Mouse (Mus musculus) sigmoid colon, adult 10 weeks (tissue): ENCODE data around the gene Vmn1r26. TPM values are rescaled to one million over a fixed set of nuclear protein-coding genes. Genes with fewer than 3 reads are reported as not detected.

Source experiments
- polyA plus RNA-seq: library from polyadenylated mRNA; stranded (reverse); fragments of 350-450 nt; fragmentation: Illumina TruSeq; extraction: RNeasy Lipid Tissue Mini Kit (QIAGEN cat#74804); gene quantifications from one replicate; pipeline ENCODE4 v1.2.3, GENCODE M21; 2014; ENCODE audit warnings: low read depth, low replicate concordance

Vmn1r26 gene
- polyA plus RNA-seq: not detected

GRCm38 (mm10) chr6:58015059-58015458, at the start of gene Vmn1r26:
TSS of gene Vmn1r26 (minus strand) at chr6:58015159.

GRCm38 (mm10) chr6:57980710-57981109, 34.2 kb downstream of the Vmn1r26 start, which contains the start of gene Vmn1r25:
TSS of gene Vmn1r25 (minus strand) at chr6:57980810.

GRCm38 (mm10) chr6:57961403-57961802, 53.6 kb downstream of the Vmn1r26 start, which contains the start of gene Vmn1r24:
TSS of gene Vmn1r24 (minus strand) at chr6:57961503.

Other genes starting within 250 kb of the Vmn1r26 start
- gene Vopp1, start 190.0 kb downstream of the Vmn1r26 start, polyA plus RNA-seq: 35.9 TPM
- not detected for gene Vmn1r21, start 164.8 kb downstream of the Vmn1r26 start, polyA plus RNA-seq
- not detected for gene Vmn1r22, start 107.1 kb downstream of the Vmn1r26 start, polyA plus RNA-seq
- not detected for gene Vmn1r23, start 88.3 kb downstream of the Vmn1r26 start, polyA plus RNA-seq
- gene Vmn1r24, start 53.7 kb downstream of the Vmn1r26 start, polyA plus RNA-seq: not detected
- not detected for gene Vmn1r25, start 34.3 kb downstream of the Vmn1r26 start, polyA plus RNA-seq
- not detected for gene Vmn1r27, start 203.7 kb upstream of the Vmn1r26 start, polyA plus RNA-seq
- not detected for gene Vmn1r28, start 246.9 kb upstream of the Vmn1r26 start, polyA plus RNA-seq